Mouse (Mus musculus) liver, adult 2 months (tissue): ENCODE results near the gene Prune1. TPM values are rescaled to one million over a fixed set of nuclear protein-coding genes. Genes with fewer than 3 reads are reported as not detected.

Source experiments
- DNase-seq: peaks from one replicate; pipeline ENCODE4 v3.0.0-alpha.2; 2011; ENCODE audit warnings: low read depth, low spot score; ENCODE audit errors: extremely low read depth
- H3K27ac ChIP-seq: fragments of 200-500 bp; replicated peaks from 2 replicates; pipeline ENCODE4 v1.5.1; 2012; ENCODE audit warnings: low read depth, mild to moderate bottlenecking, control low read depth, inconsistent platforms, low read length; ENCODE audit not compliant: insufficient read depth
- H3K27me3 ChIP-seq: fragments of 200-500 bp; 2 replicates; pipeline ENCODE4 v1.6.1; 2012; ENCODE audit warnings: mild to moderate bottlenecking, moderate library complexity, low read length, inconsistent platforms; ENCODE audit not compliant: control insufficient read depth, insufficient read depth
- H3K36me3 ChIP-seq: fragments of 200-500 bp; 2 replicates; pipeline ENCODE4 v1.6.1; 2012; ENCODE audit warnings: low read length, inconsistent platforms; ENCODE audit not compliant: control insufficient read depth, insufficient read depth
- H3K4me1 ChIP-seq: fragments of 200-500 bp; 2 replicates; pipeline ENCODE4 v1.6.1; 2011; ENCODE audit warnings: low read length; ENCODE audit not compliant: control insufficient read depth, insufficient read depth
- H3K4me3 ChIP-seq: fragments of 200-500 bp; 2 replicates; pipeline ENCODE4 v1.5.1; 2011; ENCODE audit warnings: low read depth, mild to moderate bottlenecking, control low read depth, low read length, moderate library complexity; ENCODE audit not compliant: insufficient read depth
- H3K79me2 ChIP-seq: fragments of 200-500 bp; 2 replicates; pipeline ENCODE4 v1.6.1; 2012; ENCODE audit warnings: inconsistent platforms, mild to moderate bottlenecking, low read length, moderate library complexity; ENCODE audit not compliant: control insufficient read depth, insufficient read depth
- H3K9ac ChIP-seq: fragments of 200-500 bp; 2 replicates; pipeline ENCODE4 v1.6.1; 2012; ENCODE audit warnings: low read depth, mild to moderate bottlenecking, control low read depth, inconsistent platforms, low read length
- CTCF ChIP-seq: fragments of 200-500 bp; IDR thresholded peaks from 2 replicates; pipeline ENCODE4 v1.5.1; 2011; ENCODE audit warnings: low read depth, low read length, control low read depth
- POLR2A ChIP-seq: fragments of 200-500 bp; IDR thresholded peaks from 2 replicates; pipeline ENCODE4 v1.6.1; 2011; ENCODE audit warnings: low read length, control low read depth; ENCODE audit not compliant: insufficient read depth; ENCODE audit errors: extremely low read depth
- WGBS: fragments of 180-500 bp; shearing (Covaris S2); methylation state at CpG from one replicate; pipeline ENCODE4 v1.1.7; 2018; 5-methylcytosine and 5-hydroxymethylcytosine counted together
- polyA plus RNA-seq: library from polyadenylated mRNA; depleted of rRNA; stranded (reverse); fragments of >200 nt; gene quantifications from 2 replicates; pipeline ENCODE4 v1.2.3, GENCODE M21; 2012
- total RNA-seq: library from RNA; depleted of rRNA; stranded (reverse); fragments of >200 nt; gene quantifications from 2 replicates; pipeline ENCODE4 v1.2.3, GENCODE M21; 2014

Gene Prune1
- total and polyA plus RNA-seq, 2 experiments: 7.6 to 11.3 TPM

- H3K79me2 ChIP-seq: no peaks in the 10 kb centered on the region
- H3K4me1 ChIP-seq: no peaks in the 10 kb centered on the region
- no peak for DNase-seq
- TF ChIP-seq POLR2A (no peak), CTCF (no peak)
- no peak overlapping the region for H3K4me3 ChIP-seq
- 70% methylated on average over 1 of the region's 1 CpGs for WGBS
- H3K27ac ChIP-seq: no peak overlapping the region
- H3K27me3 ChIP-seq: no peaks in the 10 kb centered on the region
- H3K36me3 ChIP-seq: no peaks in the 10 kb centered on the region
- H3K9ac ChIP-seq: no peak overlapping the region
Observed at GRCm38 (mm10) chr3:95247660-95248336, 34.1 kb downstream of the Prune1 start.

GRCm38 (mm10) chr3:95246465-95247231 is 35.2 kb downstream of the Prune1 start:
- H3K9ac ChIP-seq: no peak overlapping the region
- no peaks in the 10 kb centered on the region for H3K36me3 ChIP-seq
- no peaks in the 10 kb centered on the region for H3K4me1 ChIP-seq
- WGBS: 70% methylated on average over 5 of the region's 5 CpGs
- DNase-seq: no peak
- no peak overlapping the region for H3K27ac ChIP-seq
- H3K27me3 ChIP-seq: no peaks in the 10 kb centered on the region
- H3K4me3 ChIP-seq: no peak overlapping the region
- no peaks in the 10 kb centered on the region for H3K79me2 ChIP-seq
- TF ChIP-seq CTCF (no peak), POLR2A (no peak)

- WGBS: 87% methylated on average over 2 of the region's 2 CpGs
- H3K9ac ChIP-seq: no peak overlapping the region
- no peak overlapping the region for H3K27ac ChIP-seq
- H3K27me3 ChIP-seq: no peaks in the 10 kb centered on the region
- H3K36me3 ChIP-seq: no peaks in the 10 kb centered on the region
- H3K79me2 ChIP-seq: no peaks in the 10 kb centered on the region
- no peaks in the 10 kb centered on the region for H3K4me1 ChIP-seq
- H3K4me3 ChIP-seq: no peak overlapping the region
- DNase-seq: no peak
- TF ChIP-seq CTCF (no peak), POLR2A (no peak)
Observed at GRCm38 (mm10) chr3:95243086-95243485, 38.8 kb downstream of the Prune1 start.

GRCm38 (mm10) chr3:95241498-95241897 is 40.4 kb downstream of the Prune1 start, which contains the start of gene Gm128:
Gene Gm128, minus strand, starts transcription at chr3:95241598.
- no peak within 1 kb of the TSS for H3K4me3 ChIP-seq

GRCm38 (mm10) chr3:95240900-95241299 is 41.0 kb downstream of the Prune1 start:
- H3K4me1 ChIP-seq: no peaks in the 10 kb centered on the region
- DNase-seq: no peak
- WGBS: 81% methylated on average over 17 of the region's 17 CpGs
- H3K4me3 ChIP-seq: no peak overlapping the region
- H3K27me3 ChIP-seq: no peaks in the 10 kb centered on the region
- TF ChIP-seq POLR2A (no peak), CTCF (no peak)
- no peaks in the 10 kb centered on the region for H3K79me2 ChIP-seq
- H3K27ac ChIP-seq: no peak overlapping the region
- no peak overlapping the region for H3K9ac ChIP-seq
- H3K36me3 ChIP-seq: no peaks in the 10 kb centered on the region

More at GRCm38 (mm10) chr3:95241498-95241897, 40.4 kb downstream of the Prune1 start, which contains the start of gene Gm128:
- H3K79me2 ChIP-seq: no peaks in the 10 kb centered on the region
- H3K27me3 ChIP-seq: no peaks in the 10 kb centered on the region
- H3K27ac ChIP-seq: no peak within 1 kb of the TSS
- TF ChIP-seq POLR2A (no peak), CTCF (no peak)
- DNase-seq: no peak
- H3K9ac ChIP-seq: no peak within 1 kb of the TSS
- no peaks in the 10 kb centered on the region for H3K4me1 ChIP-seq
- 84% methylated on average over 7 of the region's 7 CpGs for WGBS
- no peaks in the 10 kb centered on the region for H3K36me3 ChIP-seq
